Mouse (Mus musculus): ENCODE data around the gene Rnf220. TPM values are rescaled to one million over a fixed set of nuclear protein-coding genes. Genes with fewer than 3 reads are reported as not detected.

Rnf220 gene
- polyA plus RNA-seq (2011; ENCODE audit: insufficient read length, low read depth, missing spikeins): 43.0 and 47.7 TPM in 2 replicates

DNA sequence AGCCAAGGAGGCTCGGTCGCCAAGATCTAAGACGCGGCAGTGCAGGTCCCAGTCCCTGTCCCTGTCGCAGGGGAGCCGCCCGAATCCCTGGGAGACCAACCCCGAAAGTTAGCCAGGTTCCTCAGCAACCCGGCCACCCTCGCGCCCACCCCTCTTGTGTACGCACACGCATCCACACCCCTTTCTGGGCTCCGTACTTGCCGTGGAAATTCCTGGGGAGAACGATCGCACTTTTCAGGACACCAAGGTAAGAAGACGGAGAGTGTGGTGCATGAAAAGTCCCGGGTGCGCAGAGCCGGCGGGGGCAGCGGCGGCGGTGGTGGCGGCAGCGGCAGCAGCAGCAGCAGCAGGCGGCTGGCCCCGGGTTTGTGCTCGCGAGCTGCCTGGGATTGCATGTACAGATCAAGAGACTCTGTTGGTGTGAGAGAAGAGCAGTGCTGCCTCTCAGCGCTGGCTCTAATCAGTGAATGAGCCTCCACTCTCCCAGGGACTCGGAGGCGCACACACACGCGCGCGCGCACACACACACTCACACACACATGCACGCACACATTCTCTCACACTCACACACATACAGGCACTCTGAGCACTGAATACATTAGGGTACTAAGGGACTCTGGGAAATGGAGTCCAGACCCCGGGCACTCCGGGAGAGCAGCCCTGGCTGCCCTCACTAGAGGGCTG lies at the start of gene Rnf220:
TSS of gene Rnf220 (minus strand) at position 571 of the 684 bp plus-strand sequence.
- peak within 1 kb of the TSS; percentile 2; the same call in 1 of the 2 replicates for H3K4me3 ChIP-seq (ENCODE audit: insufficient read depth, low read length)
- H3K4me1 ChIP-seq (ENCODE audit: control insufficient read depth, insufficient read depth, low read length): no peaks in the 10 kb centered on the region
- H3K27ac ChIP-seq (ENCODE audit: insufficient read depth, low read length): no peak within 1 kb of the TSS
- no peak for TF ChIP-seq CTCF (IDR thresholded peaks at IDR 0.05; ENCODE audit: borderline replicate concordance, insufficient read depth, low read length)
- no peak for TF ChIP-seq POLR2A (IDR thresholded peaks at IDR 0.05; ENCODE audit: low read depth, low read length)

DNA sequence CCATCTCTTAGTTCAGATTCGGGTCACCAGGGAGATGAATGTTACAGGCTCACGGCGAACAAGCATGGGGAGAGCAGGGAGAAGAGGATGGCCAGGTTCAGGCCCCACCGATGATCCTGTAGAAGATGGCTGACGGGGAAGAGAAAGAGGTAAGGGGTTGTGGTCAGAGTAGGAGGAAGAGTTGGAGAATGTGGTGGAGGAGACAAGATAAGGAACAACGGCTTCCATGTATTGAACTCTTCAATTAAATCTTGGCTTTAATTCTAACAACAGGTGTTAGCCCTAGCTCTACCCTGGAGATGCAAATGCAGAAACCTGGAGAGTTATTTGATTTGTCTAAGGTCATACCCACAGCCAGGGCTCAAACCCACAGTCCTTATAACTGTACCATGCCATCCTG lies 49.8 kb upstream of the Rnf220 start:
- no peak overlapping the region for H3K4me3 ChIP-seq (ENCODE audit: insufficient read depth, low read length)
- no peak overlapping the region for H3K27ac ChIP-seq (ENCODE audit: insufficient read depth, low read length)
- TF ChIP-seq POLR2A (IDR thresholded peaks at IDR 0.05; ENCODE audit: low read depth, low read length) (no peak), CTCF (IDR thresholded peaks at IDR 0.05; ENCODE audit: borderline replicate concordance, insufficient read depth, low read length) (no peak)
- no peaks in the 10 kb centered on the region for H3K4me1 ChIP-seq (ENCODE audit: control insufficient read depth, insufficient read depth, low read length)

DNA sequence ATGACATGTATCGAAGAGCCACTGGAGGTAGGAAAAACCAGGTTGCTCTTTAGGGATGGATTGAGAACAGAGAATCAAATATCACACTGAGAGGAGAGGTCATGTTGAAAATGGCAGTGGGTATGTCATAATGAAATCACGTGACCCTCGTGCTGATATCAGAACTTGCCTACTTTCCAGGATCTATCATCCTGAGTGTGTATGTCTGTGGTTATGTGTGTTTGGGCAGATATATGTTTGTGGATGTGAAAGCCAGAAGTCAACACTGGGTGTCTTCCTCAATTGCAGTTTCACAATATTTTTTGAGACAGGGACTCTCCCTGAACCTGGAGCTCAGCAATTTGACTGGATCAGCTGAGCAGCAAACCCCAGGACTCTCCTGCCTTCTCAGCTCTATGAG lies 48.6 kb upstream of the Rnf220 start:
- H3K27ac ChIP-seq (ENCODE audit: insufficient read depth, low read length): no peak overlapping the region
- H3K4me1 ChIP-seq (ENCODE audit: control insufficient read depth, insufficient read depth, low read length): no peaks in the 10 kb centered on the region
- H3K4me3 ChIP-seq (ENCODE audit: insufficient read depth, low read length): no peak overlapping the region
- no peak for TF ChIP-seq CTCF (IDR thresholded peaks at IDR 0.05; ENCODE audit: borderline replicate concordance, insufficient read depth, low read length)
- TF ChIP-seq POLR2A (IDR thresholded peaks at IDR 0.05; ENCODE audit: low read depth, low read length): no peak

- TF ChIP-seq POLR2A (IDR thresholded peaks at IDR 0.05; ENCODE audit: low read depth, low read length): no peak
- no peak for TF ChIP-seq CTCF (IDR thresholded peaks at IDR 0.05; ENCODE audit: borderline replicate concordance, insufficient read depth, low read length)
- H3K4me1 ChIP-seq (ENCODE audit: control insufficient read depth, insufficient read depth, low read length): no peaks in the 10 kb centered on the region
- H3K4me3 ChIP-seq (ENCODE audit: insufficient read depth, low read length): no peak overlapping the region
- H3K27ac ChIP-seq (ENCODE audit: insufficient read depth, low read length): no peak overlapping the region
These were observed 43.7 kb upstream of the Rnf220 start for GRCm38 (mm10) chr4:117540571-117540970.

DNA sequence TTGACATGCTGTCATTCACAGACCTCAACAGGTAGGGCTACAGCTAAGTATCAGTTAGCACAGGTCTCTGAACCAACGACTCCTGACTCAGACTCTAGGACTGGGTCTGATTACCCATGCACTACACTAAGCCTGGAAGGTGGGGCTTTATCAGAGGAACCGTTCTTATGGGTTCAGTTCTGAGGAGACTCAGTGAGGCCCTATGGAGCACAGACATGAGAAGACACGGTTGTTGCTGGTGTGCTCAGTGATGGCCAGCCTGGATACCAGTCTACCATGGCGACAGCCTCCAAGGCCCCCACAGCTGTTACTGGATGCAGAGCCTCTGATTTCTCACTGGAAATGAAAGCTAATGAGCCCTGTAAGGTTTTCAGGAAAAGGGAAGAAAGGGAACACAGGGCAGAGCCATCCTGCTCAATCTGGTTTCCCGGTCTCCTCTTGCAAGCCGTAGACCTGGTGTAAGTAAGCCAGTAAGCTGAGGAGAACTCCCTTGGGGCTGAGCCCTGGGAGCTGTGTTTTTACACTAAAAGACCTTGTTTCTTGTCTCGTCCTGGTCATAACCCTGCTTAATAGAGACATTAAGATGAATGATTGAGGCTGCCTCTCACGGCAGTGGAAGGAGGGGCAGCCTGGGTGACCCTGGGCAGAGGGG lies 42.6 kb upstream of the Rnf220 start:
- no peak overlapping the region for H3K4me3 ChIP-seq (ENCODE audit: insufficient read depth, low read length)
- no peak overlapping the region for H3K27ac ChIP-seq (ENCODE audit: insufficient read depth, low read length)
- TF ChIP-seq POLR2A (IDR thresholded peaks at IDR 0.05; ENCODE audit: low read depth, low read length) (no peak), CTCF (IDR thresholded peaks at IDR 0.05; ENCODE audit: borderline replicate concordance, insufficient read depth, low read length) (no peak)
- no peaks in the 10 kb centered on the region for H3K4me1 ChIP-seq (ENCODE audit: control insufficient read depth, insufficient read depth, low read length)

DNA sequence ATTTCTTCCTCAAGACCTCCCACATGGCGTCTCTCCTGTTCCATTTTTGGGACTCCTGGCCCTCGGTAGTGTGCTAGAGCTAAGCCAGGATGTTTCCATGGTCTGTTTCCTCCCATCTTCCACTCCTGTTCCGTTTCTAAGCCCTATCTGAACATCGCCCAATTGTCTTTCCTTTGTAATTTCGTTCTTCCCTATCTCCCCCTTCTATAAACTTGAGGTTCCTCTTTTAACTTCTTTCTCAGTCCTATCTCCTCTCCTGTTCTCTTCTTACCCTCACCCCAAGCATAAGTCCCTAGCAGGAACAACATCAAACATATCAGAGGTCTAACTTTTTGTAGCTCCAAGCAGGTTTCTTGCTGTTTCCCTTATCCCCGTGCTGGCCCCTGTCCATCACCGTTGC lies 40.1 kb upstream of the Rnf220 start:
- Histone ChIP-seq H3K27ac (ENCODE audit: insufficient read depth, low read length) (no peak overlapping the region), H3K4me3 (ENCODE audit: insufficient read depth, low read length) (no peak overlapping the region), H3K4me1 (ENCODE audit: control insufficient read depth, insufficient read depth, low read length) (no peaks in the 10 kb centered on the region)
- TF ChIP-seq POLR2A (IDR thresholded peaks at IDR 0.05; ENCODE audit: low read depth, low read length) (no peak), CTCF (IDR thresholded peaks at IDR 0.05; ENCODE audit: borderline replicate concordance, insufficient read depth, low read length) (no peak)

DNA sequence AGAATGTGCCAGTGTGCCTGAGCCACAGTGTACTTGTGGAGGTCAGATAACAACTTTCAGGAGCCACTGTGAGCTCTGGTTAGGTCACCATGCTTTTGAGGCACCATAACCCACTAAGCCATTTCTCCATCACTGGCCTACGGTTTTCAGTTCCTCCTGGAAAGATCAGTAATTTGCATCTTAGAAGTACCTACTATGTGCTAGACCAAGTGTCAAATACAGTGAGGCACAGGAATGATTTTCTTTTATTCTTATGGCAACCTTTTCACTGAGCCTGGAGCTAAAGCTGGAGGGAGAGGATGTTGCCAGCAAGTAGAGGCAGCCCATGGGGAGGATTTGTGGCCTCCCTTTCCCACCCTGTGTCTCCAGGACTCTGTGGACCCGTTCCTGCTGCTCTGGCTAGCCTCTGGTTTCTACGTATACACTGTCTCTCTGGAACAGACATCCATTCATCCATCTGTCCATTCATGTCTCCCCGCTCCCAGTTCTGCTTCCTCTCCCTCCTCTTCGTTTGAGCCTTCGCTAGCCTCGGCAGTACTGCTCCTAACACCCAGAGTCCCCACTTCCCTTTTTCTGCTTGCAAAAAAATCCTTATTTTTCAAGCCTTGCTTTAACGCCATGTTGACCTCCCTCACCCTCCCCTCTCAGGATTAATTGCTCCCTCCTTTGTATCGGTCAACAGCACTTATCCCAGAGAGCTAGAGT lies 38.8 kb upstream of the Rnf220 start:
- no peak overlapping the region for H3K27ac ChIP-seq (ENCODE audit: insufficient read depth, low read length)
- no peak overlapping the region for H3K4me3 ChIP-seq (ENCODE audit: insufficient read depth, low read length)
- TF ChIP-seq POLR2A (IDR thresholded peaks at IDR 0.05; ENCODE audit: low read depth, low read length): no peak
- TF ChIP-seq CTCF (IDR thresholded peaks at IDR 0.05; ENCODE audit: borderline replicate concordance, insufficient read depth, low read length): no peak
- H3K4me1 ChIP-seq (ENCODE audit: control insufficient read depth, insufficient read depth, low read length): no peaks in the 10 kb centered on the region

DNA sequence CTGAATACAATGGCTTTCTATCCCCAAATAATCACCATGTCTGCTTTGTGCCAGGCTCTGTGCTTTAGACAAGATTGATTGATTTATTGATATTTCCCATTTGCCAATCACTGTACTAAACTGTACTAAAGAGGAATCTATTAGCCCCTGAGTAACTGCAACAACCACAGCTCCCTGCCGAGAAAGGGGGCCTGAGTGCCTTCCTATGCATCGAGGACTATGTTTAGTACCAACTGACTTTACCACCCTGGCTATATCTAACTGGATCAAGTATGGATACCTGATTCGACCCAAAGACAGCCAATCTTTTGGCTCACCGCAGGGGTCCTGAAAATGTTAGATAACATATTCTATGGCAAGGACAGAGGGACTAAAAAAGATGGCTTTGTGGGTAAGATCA lies 33.0 kb upstream of the Rnf220 start:
- H3K27ac ChIP-seq (ENCODE audit: insufficient read depth, low read length): no peak overlapping the region
- H3K4me3 ChIP-seq (ENCODE audit: insufficient read depth, low read length): no peak overlapping the region
- TF ChIP-seq POLR2A (IDR thresholded peaks at IDR 0.05; ENCODE audit: low read depth, low read length) (no peak), CTCF (IDR thresholded peaks at IDR 0.05; ENCODE audit: borderline replicate concordance, insufficient read depth, low read length) (no peak)
- H3K4me1 ChIP-seq (ENCODE audit: control insufficient read depth, insufficient read depth, low read length): no peaks in the 10 kb centered on the region

- Histone ChIP-seq H3K4me1 (ENCODE audit: control insufficient read depth, insufficient read depth, low read length) (no peaks in the 10 kb centered on the region), H3K27ac (ENCODE audit: insufficient read depth, low read length) (no peak overlapping the region), H3K4me3 (ENCODE audit: insufficient read depth, low read length) (no peak overlapping the region)
- peak; percentile 54; the same call in 1 of the 2 replicates for TF ChIP-seq CTCF (IDR thresholded peaks at IDR 0.05; ENCODE audit: borderline replicate concordance, insufficient read depth, low read length)
- TF ChIP-seq POLR2A (IDR thresholded peaks at IDR 0.05; ENCODE audit: low read depth, low read length): no peak
These were observed 31.1 kb upstream of the Rnf220 start for GRCm38 (mm10) chr4:117527952-117528351.

All from embryonic fibroblast, embryonic 13.5 days (primary cell).